Mouse (Mus musculus): ENCODE data around the gene Spns3. TPM values are rescaled to one million over a fixed set of nuclear protein-coding genes. Genes with fewer than 3 reads are reported as not detected.
A peak's percentile ranks its signal among the peaks of the same experiment; 100 is the strongest.

The Spns3 gene
- polyA plus RNA-seq (2016; fragmentation: Nextera tagmentation; extraction: Ambion mirVana), result 0.11 and 0.28 TPM in 2 replicates

DNA sequence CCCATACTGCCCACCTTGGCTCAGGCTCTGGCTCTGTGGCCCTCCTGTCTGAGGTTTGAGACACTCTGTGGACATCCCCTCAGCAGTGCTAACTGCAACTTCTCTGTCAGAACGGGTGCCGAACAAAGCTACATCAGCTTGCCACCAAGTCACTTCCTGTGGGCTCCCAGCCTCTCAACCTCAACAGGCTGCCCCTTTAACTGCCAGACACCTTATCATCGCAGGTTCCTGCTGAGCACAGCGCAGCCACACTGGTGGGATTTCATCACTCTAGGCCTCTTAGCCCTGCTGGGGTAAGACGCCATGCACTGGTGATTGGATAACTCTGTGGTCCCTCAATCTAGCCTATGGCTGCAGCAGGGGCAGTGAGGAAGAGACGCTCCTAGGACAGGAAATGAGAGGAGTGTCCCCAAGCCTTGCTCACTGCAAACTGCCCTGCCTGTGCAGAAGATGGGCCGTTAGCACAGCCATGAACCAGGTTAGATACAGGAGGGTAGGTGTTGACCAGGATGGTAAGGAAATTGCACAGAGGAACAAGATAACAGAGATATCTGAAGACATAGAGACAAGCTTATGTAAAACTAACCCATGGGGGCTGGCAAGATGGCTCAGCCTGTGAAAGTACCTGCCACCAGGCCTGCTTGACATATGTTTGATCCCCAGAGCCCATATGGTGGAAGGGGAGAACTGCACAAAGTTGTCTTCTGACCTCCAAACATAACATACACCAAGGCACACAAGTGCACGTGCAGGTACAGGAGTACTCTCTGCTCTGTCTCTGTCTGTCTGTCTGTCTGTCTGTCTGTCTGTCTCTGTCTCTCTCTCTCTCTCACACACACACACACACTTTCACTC is at the start of gene Spns3:
Spns3 (minus strand) TSS at position 373 of the 855 bp plus-strand sequence.
- Histone ChIP-seq H3K36me3 (no peaks in the 10 kb centered on the region), H3K9me3 (no peaks in the 10 kb centered on the region), H3K4me3 (no peak within 1 kb of the TSS), H3K27me3 (ENCODE audit: insufficient read depth, poor library complexity, severe bottlenecking) (peaks cover 11% of the 10 kb centered on the region), H3K27ac (no peak within 1 kb of the TSS), H3K4me1 (peaks cover 11% of the 10 kb centered on the region)
- no peak for DNase-seq (ENCODE audit: low spot score)
- 25% methylated on average over 8 of the region's 8 CpGs for WGBS

DNA sequence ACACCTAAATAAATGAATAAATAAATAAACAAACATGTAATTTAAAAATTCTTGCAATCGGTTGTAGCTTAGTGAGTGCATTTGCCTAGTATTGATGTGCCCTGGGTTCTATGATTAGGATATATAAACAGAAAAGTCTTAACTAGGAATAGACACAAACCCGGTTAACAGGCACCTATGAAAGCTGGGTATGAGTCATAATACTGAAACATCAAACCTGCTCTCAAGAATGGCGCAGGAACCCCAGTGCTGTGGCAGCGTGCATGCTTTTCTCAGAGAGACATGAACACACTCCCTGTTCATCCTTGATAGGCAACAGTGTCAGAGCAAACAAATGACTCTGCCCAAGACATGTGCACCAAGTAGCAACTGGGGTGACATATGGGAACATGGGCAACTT is 47.5 kb upstream of the Spns3 start:
- no peak for DNase-seq (ENCODE audit: low spot score)
- Histone ChIP-seq H3K4me3 (no peak overlapping the region), H3K9me3 (no peaks in the 10 kb centered on the region), H3K4me1 (no peaks in the 10 kb centered on the region), H3K27me3 (ENCODE audit: insufficient read depth, poor library complexity, severe bottlenecking) (no peaks in the 10 kb centered on the region), H3K27ac (no peak overlapping the region), H3K36me3 (no peaks in the 10 kb centered on the region)
- WGBS, result 82% methylated on average over 4 of the region's 4 CpGs

DNA sequence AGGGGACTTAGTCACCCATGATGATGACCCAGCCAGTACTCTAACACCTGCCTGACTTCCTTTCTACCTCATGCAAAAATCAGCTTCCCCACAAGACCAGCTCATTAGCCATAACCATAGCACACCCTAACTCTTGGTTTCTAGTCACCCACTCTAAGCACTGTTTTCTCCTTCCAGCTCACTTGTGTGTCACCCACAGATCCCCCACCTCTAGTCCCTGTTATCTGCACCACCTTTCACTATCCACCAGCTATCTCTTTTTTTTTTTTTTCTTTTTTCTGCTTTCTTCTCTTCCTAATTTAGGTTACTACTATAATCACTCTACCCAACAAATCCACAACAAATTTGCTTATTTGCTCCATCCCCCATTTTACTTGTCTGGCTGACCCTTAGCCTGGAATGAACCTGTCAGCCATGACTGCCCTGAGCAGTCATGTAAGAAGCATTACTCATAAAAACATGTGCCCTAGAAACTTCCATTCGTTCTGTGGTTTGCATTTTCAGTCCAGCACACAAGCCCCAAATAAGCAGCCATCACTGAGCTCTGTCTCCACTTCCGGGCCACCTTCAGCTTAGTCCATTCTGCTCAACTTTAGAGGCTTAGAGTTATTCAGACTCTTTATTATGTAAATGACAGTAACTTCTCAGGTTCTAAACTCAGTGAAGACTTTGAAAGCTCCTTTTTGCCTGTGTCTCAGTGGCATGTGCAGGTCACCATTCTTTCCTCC is 44.9 kb upstream of the Spns3 start:
- Histone ChIP-seq H3K4me3 (no peak overlapping the region), H3K4me1 (no peaks in the 10 kb centered on the region), H3K9me3 (no peaks in the 10 kb centered on the region), H3K27ac (no peak overlapping the region), H3K27me3 (ENCODE audit: insufficient read depth, poor library complexity, severe bottlenecking) (no peaks in the 10 kb centered on the region), H3K36me3 (no peaks in the 10 kb centered on the region)
- WGBS, result 65% methylated on average over 2 of the region's 2 CpGs
- DNase-seq (ENCODE audit: low spot score), result no peak

DNA sequence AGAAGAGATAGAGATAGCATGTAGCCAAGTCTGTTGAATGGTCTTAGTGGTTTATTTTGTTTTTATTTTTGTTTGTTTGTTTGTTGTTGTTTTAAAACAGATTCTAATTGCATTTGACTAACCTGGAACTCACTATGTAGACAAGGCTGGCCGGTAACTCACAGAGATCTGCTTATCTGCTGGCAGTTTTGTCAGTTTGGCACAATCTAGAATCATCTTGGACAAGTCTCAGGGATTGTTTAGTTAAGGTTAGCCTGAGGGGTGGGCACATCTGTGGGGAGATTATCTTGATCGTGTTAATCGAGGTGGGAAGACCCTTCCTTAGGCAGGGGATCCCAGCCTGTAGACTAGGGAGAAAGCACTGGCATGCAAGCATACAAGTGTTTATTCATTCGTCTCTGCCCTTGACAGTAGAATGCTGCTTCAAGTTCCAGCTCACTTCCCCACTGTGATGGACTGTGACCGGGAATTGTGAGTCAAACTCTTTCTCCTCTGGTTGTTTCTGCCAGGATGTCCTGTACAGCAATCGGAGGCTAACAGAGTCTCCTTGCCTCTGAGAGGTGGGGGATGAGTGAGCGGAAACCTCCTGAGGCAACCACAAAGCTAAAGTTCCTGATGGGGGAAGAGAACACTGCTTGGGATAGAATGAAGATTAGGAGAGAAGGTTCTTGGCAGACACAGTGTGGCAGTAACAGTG is 37.4 kb upstream of the Spns3 start:
- no peaks in the 10 kb centered on the region for H3K9me3 ChIP-seq
- no peaks in the 10 kb centered on the region for H3K27me3 ChIP-seq (ENCODE audit: insufficient read depth, poor library complexity, severe bottlenecking)
- H3K27ac ChIP-seq, result no peak overlapping the region
- H3K4me3 ChIP-seq, result no peak overlapping the region
- no peaks in the 10 kb centered on the region for H3K36me3 ChIP-seq
- no peaks in the 10 kb centered on the region for H3K4me1 ChIP-seq
- WGBS, result 47% methylated on average over 7 of the region's 7 CpGs
- DNase-seq (ENCODE audit: low spot score), result peak; percentile 68

DNA sequence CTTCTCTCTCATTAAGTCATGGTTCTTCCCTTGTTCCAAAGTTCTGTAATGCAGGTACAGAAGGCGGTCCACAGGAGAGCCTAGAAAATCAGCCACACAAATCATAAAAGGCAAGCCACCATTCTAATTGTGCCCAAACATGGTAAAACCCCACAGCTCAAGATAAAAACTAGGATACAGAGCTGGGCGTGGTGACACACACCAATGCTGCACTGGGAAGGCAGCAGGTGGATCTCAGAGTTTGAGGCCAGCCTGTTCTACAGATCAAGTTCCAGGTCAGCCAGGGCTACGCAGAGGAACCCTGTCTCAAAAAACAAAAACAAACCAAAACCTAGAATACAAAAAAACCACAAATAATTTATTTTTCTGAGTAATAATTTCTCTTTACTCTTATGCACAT is 36.3 kb upstream of the Spns3 start:
- H3K4me1 ChIP-seq, result no peaks in the 10 kb centered on the region
- H3K36me3 ChIP-seq, result no peaks in the 10 kb centered on the region
- DNase-seq (ENCODE audit: low spot score), result no peak
- H3K27ac ChIP-seq, result no peak overlapping the region
- no peak overlapping the region for H3K4me3 ChIP-seq
- 82% methylated on average over 3 of the region's 3 CpGs for WGBS
- H3K27me3 ChIP-seq (ENCODE audit: insufficient read depth, poor library complexity, severe bottlenecking), result no peaks in the 10 kb centered on the region
- H3K9me3 ChIP-seq, result no peaks in the 10 kb centered on the region

DNA sequence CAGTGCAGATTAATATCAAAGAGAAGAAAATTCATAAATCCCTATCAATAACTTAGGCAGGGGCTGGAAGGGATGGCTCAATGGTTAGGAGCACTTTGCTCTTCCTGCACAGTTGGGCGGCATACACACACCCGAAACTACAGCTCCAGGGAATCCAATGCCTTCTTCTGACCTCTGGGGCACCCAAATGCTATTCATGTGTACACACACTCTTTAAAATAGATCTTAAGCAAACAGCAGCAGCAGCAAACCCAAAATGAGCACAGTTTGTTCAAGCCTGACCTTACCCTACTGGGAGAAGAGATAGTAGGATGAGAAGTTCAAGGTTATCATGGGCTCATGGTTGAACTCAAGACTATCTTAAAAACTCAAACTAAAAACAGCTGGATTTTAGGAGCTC is 32.8 kb upstream of the Spns3 start:
- WGBS, result 85% methylated on average over 2 of the region's 2 CpGs
- Histone ChIP-seq H3K4me1 (no peaks in the 10 kb centered on the region), H3K9me3 (no peaks in the 10 kb centered on the region), H3K36me3 (no peaks in the 10 kb centered on the region), H3K27ac (no peak overlapping the region), H3K4me3 (no peak overlapping the region), H3K27me3 (ENCODE audit: insufficient read depth, poor library complexity, severe bottlenecking) (peaks cover 4% of the 10 kb centered on the region)
- DNase-seq (ENCODE audit: low spot score), result no peak

DNA sequence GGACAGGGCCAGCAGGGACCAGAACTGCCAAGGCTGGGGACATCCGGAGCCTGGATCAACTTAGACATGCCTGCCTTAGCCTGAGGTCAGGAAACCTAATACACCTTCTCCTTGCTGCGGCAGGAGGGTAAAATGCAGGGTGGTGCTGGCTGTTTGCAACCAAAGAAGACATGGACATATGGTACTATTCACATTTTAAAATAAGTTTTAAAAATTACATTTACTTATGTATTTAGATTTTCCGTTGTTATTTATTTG is 32.1 kb upstream of the Spns3 start:
- no peak overlapping the region for H3K27ac ChIP-seq
- WGBS, result 69% methylated on average over 3 of the region's 3 CpGs
- no peaks in the 10 kb centered on the region for H3K36me3 ChIP-seq
- no peak for DNase-seq (ENCODE audit: low spot score)
- H3K9me3 ChIP-seq, result no peaks in the 10 kb centered on the region
- H3K27me3 ChIP-seq (ENCODE audit: insufficient read depth, poor library complexity, severe bottlenecking), result peaks cover 11% of the 10 kb centered on the region
- no peaks in the 10 kb centered on the region for H3K4me1 ChIP-seq
- H3K4me3 ChIP-seq, result no peak overlapping the region

DNA sequence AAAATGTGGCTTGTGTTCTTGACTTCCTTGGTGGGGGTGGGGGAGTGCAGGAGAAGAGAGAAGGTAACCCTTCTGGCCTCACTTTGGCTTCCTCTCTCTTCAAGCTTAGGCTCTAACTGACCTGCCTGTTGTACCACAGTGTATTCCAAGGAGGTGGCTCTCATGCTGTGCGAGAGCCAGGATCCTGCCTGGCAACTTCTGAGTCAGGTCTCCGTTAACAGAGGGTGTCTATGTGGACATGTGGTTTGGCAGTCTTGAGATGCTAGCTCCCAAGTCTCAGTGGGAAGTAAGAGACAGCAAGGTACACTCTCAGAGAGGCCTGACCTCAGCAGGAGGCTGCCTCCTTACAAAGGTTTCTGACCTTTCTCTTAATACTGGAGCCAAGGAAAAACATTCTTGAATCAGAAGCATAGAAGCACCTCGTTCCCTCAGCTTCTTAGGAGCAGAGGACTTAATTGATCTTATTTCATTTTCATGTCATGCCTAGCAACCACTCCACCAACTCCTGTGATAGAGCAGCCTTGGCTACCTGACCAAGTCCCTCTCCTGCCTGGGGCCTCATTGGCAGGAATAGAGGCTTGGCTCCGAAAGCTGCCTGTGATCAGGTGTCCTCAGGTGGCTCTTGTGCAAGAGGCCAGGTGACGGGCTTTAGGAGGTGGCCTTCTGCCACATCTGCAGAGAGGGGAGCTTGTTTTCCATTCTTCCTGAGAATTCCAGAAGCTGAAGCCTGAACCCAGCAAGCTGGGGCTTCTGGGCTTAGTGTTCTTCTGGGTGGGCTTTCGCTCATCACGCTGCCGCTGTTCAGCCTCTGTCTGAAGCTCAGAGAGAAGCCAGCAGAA is 31.5 kb upstream of the Spns3 start:
- no peak for DNase-seq (ENCODE audit: low spot score)
- H3K27me3 ChIP-seq (ENCODE audit: insufficient read depth, poor library complexity, severe bottlenecking), result peaks cover 11% of the 10 kb centered on the region
- no peaks in the 10 kb centered on the region for H3K36me3 ChIP-seq
- no peak overlapping the region for H3K4me3 ChIP-seq
- 74% methylated on average over 8 of the region's 8 CpGs for WGBS
- H3K9me3 ChIP-seq, result no peaks in the 10 kb centered on the region
- H3K27ac ChIP-seq, result no peak overlapping the region
- H3K4me1 ChIP-seq, result 0 out of 2 replicates have a peak, but pooled peaks cover under 1% of the 10 kb centered on the region

DNA sequence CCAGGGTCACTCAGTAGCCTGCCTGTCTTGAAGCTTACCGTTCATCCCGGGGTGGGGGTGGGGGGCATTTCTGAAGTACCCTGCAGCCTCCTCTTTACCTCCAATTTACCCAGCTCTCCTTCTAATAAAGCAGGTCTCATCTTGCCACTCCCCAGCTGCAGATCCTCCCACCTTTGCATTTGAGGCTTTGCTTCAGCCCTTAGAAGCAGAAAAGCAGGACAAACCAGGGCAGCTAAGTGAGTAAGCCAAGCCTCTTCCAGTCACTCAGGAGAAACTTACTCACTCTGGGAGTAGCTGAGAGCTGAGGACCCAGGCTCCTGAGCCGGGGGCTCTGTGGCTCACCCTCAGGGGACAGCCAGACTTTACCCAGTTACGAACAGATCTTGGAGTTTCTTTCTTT is 28.2 kb upstream of the Spns3 start:
- Histone ChIP-seq H3K4me3 (no peak overlapping the region), H3K9me3 (no peaks in the 10 kb centered on the region), H3K27ac (no peak overlapping the region), H3K27me3 (ENCODE audit: insufficient read depth, poor library complexity, severe bottlenecking) (peaks cover 19% of the 10 kb centered on the region), H3K36me3 (no peaks in the 10 kb centered on the region), H3K4me1 (0 out of 2 replicates have a peak, but pooled peaks cover 9% of the 10 kb centered on the region)
- no peak for DNase-seq (ENCODE audit: low spot score)
- WGBS, result 77% methylated on average over 4 of the region's 4 CpGs

DNA sequence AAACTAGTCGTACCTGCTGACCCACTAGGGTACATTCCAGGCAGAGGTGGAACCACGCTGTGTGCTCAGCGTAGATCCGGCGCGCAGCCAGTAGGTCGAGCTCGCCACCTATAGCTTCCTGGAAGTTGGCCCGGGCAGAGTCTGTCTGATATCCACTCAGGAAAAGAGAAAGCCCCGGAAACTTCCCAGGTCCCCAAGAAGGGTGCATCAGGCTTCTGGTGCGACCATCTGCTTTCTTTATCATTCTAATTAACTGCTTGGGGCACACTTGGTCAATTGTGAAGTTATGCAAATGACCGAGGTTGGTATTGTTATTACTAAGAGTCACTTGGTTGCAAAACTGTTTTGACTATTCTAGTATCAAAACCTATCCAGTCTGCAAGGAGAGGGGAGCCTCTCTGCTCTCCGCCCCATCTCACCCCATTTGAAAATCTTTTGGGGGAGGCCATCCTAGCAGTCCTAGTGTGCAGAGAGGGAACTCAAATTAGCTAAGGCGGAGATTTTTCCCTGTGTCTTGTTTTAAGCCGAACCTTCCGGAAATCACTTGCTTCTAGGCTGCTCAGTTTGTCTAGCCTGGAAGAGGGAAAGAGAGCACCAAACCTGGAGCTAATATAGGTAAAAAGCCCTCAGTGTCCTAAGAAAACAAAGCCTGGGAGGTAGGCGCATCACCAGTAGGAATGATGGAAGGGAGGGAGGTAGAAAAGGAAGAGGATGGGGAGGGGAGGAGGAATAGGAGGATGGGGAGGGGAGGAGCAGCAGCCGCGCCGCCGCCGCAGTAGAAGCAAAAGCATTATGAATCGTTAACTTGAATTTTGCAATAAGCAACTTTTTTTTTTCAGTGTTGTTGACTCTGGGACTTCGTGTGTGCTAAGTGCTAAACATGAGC is 26.4 kb upstream of the Spns3 start:
- DNase-seq (ENCODE audit: low spot score), result no peak
- H3K4me3 ChIP-seq, result peak overlapping the region; percentile 58
- 3% methylated on average over 24 of the region's 24 CpGs for WGBS
- H3K4me1 ChIP-seq, result 0 out of 2 replicates have a peak, but pooled peaks cover 9% of the 10 kb centered on the region
- peaks cover 23% of the 10 kb centered on the region for H3K27me3 ChIP-seq (ENCODE audit: insufficient read depth, poor library complexity, severe bottlenecking)
- no peaks in the 10 kb centered on the region for H3K9me3 ChIP-seq
- no peak overlapping the region; the same call in 1 of the 2 replicates for H3K27ac ChIP-seq
- H3K36me3 ChIP-seq, result no peaks in the 10 kb centered on the region

DNA sequence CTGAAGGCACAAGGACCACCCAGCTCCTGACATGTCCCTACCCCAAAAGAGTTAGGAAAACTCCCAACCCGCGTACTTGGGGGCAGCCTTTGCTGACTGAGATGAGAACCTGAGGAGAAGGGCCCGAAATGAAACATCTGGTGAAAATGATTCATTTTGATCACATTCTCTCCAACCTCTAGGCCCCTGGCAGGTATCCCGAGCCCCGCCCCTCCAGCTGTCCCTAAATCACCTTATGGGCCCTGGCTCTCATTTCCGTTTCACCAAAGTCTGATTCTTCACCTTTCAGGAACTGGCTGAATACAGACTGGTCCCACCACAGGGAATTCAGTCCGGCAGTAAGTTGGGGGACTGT is 25.8 kb upstream of the Spns3 start:
- WGBS, result 16% methylated on average over 7 of the region's 7 CpGs
- Histone ChIP-seq H3K4me1 (0 out of 2 replicates have a peak, but pooled peaks cover 9% of the 10 kb centered on the region), H3K4me3 (peak overlapping the region; percentile 58), H3K9me3 (no peaks in the 10 kb centered on the region), H3K27me3 (ENCODE audit: insufficient read depth, poor library complexity, severe bottlenecking) (peaks cover 28% of the 10 kb centered on the region), H3K27ac (no peak overlapping the region), H3K36me3 (no peaks in the 10 kb centered on the region)
- no peak for DNase-seq (ENCODE audit: low spot score)

DNA sequence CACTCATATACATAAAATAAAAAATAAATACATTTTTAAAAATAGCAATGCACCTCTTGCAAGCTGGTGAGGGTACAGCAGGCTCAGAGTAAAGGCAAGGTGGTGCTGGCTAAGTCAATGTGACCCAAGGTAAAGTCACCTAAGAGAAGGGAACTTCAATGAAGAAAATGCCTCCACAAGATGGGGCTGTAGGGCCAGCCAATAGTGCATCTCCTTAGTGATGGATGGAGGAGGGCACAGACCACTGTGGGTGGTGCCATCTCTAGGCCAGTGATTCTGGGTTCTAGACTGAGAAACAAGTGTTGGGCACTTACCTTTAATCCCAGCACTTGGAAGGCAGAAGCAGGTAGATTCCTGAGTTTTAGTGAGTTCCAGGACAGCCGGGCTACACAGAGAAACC is 23.5 kb upstream of the Spns3 start:
- Histone ChIP-seq H3K27ac (no peak overlapping the region), H3K9me3 (no peaks in the 10 kb centered on the region), H3K36me3 (no peaks in the 10 kb centered on the region), H3K4me3 (no peak overlapping the region), H3K4me1 (peaks cover 16% of the 10 kb centered on the region; the same call in 1 of the 2 replicates), H3K27me3 (ENCODE audit: insufficient read depth, poor library complexity, severe bottlenecking) (peaks cover 28% of the 10 kb centered on the region)
- DNase-seq (ENCODE audit: low spot score), result no peak
- 77% methylated on average over 1 of the region's 1 CpGs for WGBS
